Mouse (Mus musculus) heart, embryonic 14.5 days (tissue): Measurements from ENCODE around the gene Adora1. TPM values are rescaled to one million over a fixed set of nuclear protein-coding genes. Genes with fewer than 3 reads are reported as not detected.

ENCODE experiments used
- ATAC-seq: fragments of 200-750 bp; cut with Nextera tagmentation; 2 replicates; pipeline ENCODE4 v1.8.0; 2017; ENCODE audit warnings: low read depth, moderate TSS enrichment; ENCODE audit not compliant: insufficient number of reproducible peaks, insufficient read depth, low FRiP score
- H3K27ac ChIP-seq, 2 experiments: fragments of 200-500 bp in 1 of 2; fragments of 300-500 bp in 1 of 2; sonication (generic) in 1 of 2; replicated peaks in 1 of 2; 2 replicates each; pipeline ENCODE4 v1.5.1; 2012 to 2014; ENCODE audit warnings: low read depth in 2 of 2, low read length in 2 of 2, control low read depth in 1 of 2, mild to moderate bottlenecking in 1 of 2, mixed read lengths in 1 of 2; ENCODE audit not compliant: control insufficient read depth in 1 of 2, insufficient read depth in 1 of 2
- H3K27me3 ChIP-seq: fragments of 300-500 bp; sonication (generic); 2 replicates; pipeline ENCODE4 v1.6.1; 2014; ENCODE audit warnings: mild to moderate bottlenecking, low read length, control low read depth; ENCODE audit not compliant: control insufficient read depth, insufficient read depth
- H3K36me3 ChIP-seq: fragments of 300-500 bp; sonication (generic); 2 replicates; pipeline ENCODE4 v1.6.1; 2014; ENCODE audit warnings: mild to moderate bottlenecking, control low read depth, low read length, mixed read lengths; ENCODE audit not compliant: control insufficient read depth, insufficient read depth
- H3K4me1 ChIP-seq, 2 experiments: fragments of 200-500 bp in 1 of 2; fragments of 300-500 bp in 1 of 2; sonication (generic) in 1 of 2; 2 replicates each; pipeline ENCODE4 v1.6.1; 2012 to 2014; ENCODE audit warnings: low read length in 2 of 2, control low read depth in 1 of 2, mixed read lengths in 1 of 2; ENCODE audit not compliant: control insufficient read depth in 2 of 2, insufficient read depth in 2 of 2
- H3K4me2 ChIP-seq: fragments of 300-500 bp; sonication (generic); 2 replicates; pipeline ENCODE4 v1.6.1; 2014; ENCODE audit warnings: mild to moderate bottlenecking, low read length
- H3K4me3 ChIP-seq, 2 experiments: fragments of 200-500 bp in 1 of 2; fragments of 300-500 bp in 1 of 2; sonication (generic) in 1 of 2; 2 replicates each; pipeline ENCODE4 v1.5.1; 2012 to 2014; ENCODE audit warnings: low read length in 2 of 2, mild to moderate bottlenecking in 2 of 2, control low read depth in 1 of 2, low read depth in 1 of 2, moderate library complexity in 1 of 2; ENCODE audit not compliant: control insufficient read depth in 1 of 2, insufficient read depth in 1 of 2
- H3K9ac ChIP-seq: fragments of 300-500 bp; sonication (generic); 2 replicates; pipeline ENCODE4 v1.6.1; 2014; ENCODE audit warnings: mild to moderate bottlenecking, low read length
- H3K9me3 ChIP-seq: fragments of 300-500 bp; sonication (generic); 2 replicates; pipeline ENCODE4 v1.6.1; 2016; ENCODE audit warnings: low read length, control low read depth; ENCODE audit not compliant: control insufficient read depth
- WGBS: fragments of 180-500 bp; shearing (Covaris S2); extraction: QIAGEN DNeasy Blood & Tissue Kit; methylation state at CpG from one replicate; pipeline ENCODE4 v1.1.7; 2014; 5-methylcytosine and 5-hydroxymethylcytosine counted together
- polyA plus RNA-seq: library from polyadenylated mRNA; unstranded; fragments of >200 nt; fragmentation: Nextera tagmentation; extraction: Ambion mirVana; gene quantifications from 2 replicates; pipeline ENCODE4 v1.2.1, GENCODE M21; 2014

Gene Adora1
- polyA plus RNA-seq, 1 experiment from 2014 or later: 11.7 TPM

DNA sequence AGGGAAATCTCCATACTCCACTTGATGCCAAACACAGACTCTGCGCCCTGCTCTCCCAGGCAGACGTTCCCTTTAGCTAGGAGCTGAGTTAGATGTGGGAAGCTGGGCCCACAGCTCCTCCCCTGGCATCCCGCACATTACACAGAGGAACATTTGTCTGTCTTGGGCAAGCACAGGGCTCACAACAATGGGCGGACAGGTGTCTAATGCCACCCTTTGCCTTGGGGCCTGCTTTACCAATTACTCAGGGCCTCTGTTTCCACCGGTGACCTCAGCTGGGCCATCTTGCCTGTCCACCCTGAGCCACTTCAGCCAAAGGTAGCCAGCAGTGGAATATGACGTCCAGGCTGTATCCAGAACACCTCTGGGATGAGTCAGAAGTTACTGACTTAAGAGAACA, 73.8 kb downstream of the Adora1 start:
- H3K27ac ChIP-seq: no peak overlapping the region
- no peak overlapping the region for H3K4me3 ChIP-seq
- H3K4me1 ChIP-seq: no peaks in the 10 kb centered on the region
- H3K9me3 ChIP-seq: 0 out of 2 replicates have a peak, but pooled peaks cover 2% of the 10 kb centered on the region
- peak; percentile 47; the same call in 1 of the 2 replicates for ATAC-seq
- no peak overlapping the region for H3K4me2 ChIP-seq
- no peaks in the 10 kb centered on the region for H3K36me3 ChIP-seq
- 71% methylated on average over 6 of the region's 6 CpGs for WGBS
- no peak overlapping the region for H3K9ac ChIP-seq
- no peaks in the 10 kb centered on the region for H3K27me3 ChIP-seq

DNA sequence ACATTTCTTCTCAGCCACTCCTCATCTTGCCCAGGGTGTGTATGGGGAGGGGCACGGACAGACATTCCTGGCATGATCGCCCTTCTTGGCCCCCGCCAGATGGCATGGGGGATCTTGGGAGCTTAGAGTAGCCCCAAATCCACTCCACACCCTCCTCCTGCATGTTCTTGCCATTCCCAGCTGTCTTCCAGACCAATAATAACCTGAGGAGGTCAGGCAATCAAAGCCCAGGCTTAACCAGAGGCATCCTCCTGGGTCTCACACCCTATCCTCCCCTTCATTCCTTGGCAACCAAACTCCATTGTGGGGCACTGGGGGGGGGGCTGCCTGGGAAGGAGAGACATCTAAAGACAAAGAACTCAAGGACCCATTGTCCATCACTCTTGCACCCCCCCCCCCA, 74.8 kb downstream of the Adora1 start:
- no peak overlapping the region for H3K4me3 ChIP-seq
- no peak overlapping the region for H3K27ac ChIP-seq
- no peaks in the 10 kb centered on the region for H3K36me3 ChIP-seq
- H3K27me3 ChIP-seq: no peaks in the 10 kb centered on the region
- H3K9me3 ChIP-seq: no peaks in the 10 kb centered on the region
- WGBS: 84% methylated on average over 3 of the region's 3 CpGs
- no peak overlapping the region for H3K9ac ChIP-seq
- H3K4me2 ChIP-seq: no peak overlapping the region
- no peaks in the 10 kb centered on the region for H3K4me1 ChIP-seq
- ATAC-seq: no peak

DNA sequence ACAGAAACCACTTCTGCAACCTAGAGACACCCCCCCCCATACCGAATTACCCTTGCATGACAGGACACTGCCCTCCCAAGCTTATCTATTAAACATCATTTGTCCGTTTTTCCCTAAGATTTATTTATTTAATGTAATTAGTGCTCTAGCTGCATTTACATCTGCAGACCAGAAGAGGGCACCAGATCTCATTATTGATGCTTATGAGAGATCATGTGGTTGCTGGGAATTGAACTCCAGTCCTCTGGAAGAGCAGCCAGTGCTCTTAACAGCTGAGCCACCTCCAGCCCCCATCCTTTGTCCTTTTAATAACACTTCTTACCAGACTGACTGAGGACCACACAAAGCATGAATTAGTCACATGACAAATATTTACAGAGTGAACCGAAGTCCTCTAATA, 80.6 kb downstream of the Adora1 start:
- Histone ChIP-seq H3K36me3 (no peaks in the 10 kb centered on the region), H3K9ac (no peak overlapping the region), H3K4me2 (no peak overlapping the region), H3K4me3 (no peak overlapping the region), H3K27ac (no peak overlapping the region), H3K4me1 (peaks cover 4 to 6% of the 10 kb centered on the region in 2 experiments; a peak in 2 of 4 replicates), H3K9me3 (peaks cover 6% of the 10 kb centered on the region; the same call in 1 of the 2 replicates), H3K27me3 (no peaks in the 10 kb centered on the region)
- ATAC-seq: no peak
- 61% methylated on average over 3 of the region's 3 CpGs for WGBS

DNA sequence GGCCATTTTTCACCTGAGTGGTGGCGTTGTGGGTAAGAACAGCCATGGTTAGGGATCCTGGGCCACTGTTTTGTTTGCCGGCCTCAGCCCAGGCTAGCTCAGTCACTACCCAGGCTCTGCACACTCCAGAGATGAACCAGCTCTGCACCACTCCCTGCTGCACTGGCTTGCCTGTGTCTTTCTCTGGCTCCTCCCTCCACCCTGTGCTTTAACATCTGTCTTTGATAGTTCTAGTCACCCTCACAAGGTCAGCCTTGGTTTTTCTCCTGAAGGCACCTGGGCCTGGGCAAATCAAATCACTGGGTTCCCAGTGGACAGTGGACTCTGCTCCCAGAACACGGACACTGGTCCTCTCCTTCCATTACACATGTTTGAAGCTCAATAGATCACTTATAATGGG, 81.1 kb downstream of the Adora1 start:
- no peak for ATAC-seq

DNA sequence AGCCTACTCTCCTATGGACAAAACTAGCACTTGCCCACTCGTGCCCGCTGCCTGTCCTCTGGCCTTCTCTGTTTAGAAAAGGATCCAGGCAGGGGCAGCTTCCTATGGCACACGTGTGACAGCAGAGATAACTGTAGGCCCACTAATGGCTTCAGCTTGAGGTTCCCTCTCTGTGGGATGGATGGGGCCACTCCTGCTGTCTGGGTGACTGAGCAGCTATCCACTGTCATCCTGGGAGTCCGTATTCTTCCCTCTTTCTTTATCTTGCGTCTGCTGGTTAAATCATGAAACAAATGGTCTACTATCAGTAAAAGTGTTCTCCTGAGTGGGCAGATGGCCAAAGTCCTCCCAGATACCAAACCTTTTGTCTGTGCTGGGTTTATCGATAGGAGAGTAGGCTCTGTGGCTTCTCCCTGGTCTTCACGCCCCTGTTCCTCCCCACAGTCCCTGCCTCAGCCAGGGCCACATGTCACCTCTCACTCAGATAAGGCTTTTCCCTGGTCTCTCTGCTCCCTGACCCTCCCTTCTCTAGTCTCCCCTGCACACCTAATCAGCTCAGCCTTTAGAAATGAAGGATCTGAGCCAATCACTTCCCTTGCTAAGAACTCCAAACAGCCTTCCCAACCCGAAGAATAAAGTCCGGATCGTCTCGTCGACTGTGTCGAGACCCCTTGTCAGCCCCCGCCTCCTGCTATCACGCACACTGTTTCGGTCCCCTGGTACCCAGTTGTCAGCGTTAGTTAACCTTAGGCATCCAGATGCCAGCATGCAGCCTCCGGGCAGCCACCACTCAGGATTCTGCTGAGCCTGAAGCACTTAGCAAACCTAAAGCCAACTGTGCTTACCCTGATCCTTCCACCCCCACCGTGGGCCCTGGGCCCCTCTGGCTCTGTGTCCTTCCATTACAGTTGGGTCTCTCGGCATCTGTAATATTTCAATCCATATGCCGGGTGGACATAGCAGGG, 82.3 kb downstream of the Adora1 start:
- no peak overlapping the region for H3K4me2 ChIP-seq
- H3K9ac ChIP-seq: 0 out of 2 replicates have a peak overlapping the region, but pooled peaks have one; percentile 25
- no peak overlapping the region for H3K27ac ChIP-seq
- H3K4me3 ChIP-seq: no peak overlapping the region
- H3K9me3 ChIP-seq: peaks cover 6% of the 10 kb centered on the region; the same call in 1 of the 2 replicates
- no peak for ATAC-seq
- no peaks in the 10 kb centered on the region for H3K27me3 ChIP-seq
- 34% methylated on average over 21 of the region's 21 CpGs for WGBS
- H3K4me1 ChIP-seq: peaks cover 6 to 7% of the 10 kb centered on the region in 2 experiments; a peak in 3 of 4 replicates
- H3K36me3 ChIP-seq: no peaks in the 10 kb centered on the region

More for the DNA sequence above, 81.1 kb downstream of the Adora1 start:
- Histone ChIP-seq H3K4me2 (no peak overlapping the region), H3K4me3 (no peak overlapping the region), H3K9ac (no peak overlapping the region), H3K27me3 (no peaks in the 10 kb centered on the region), H3K9me3 (peaks cover 6% of the 10 kb centered on the region; the same call in 1 of the 2 replicates), H3K4me1 (peaks cover 6 to 7% of the 10 kb centered on the region in 2 experiments; a peak in 3 of 4 replicates), H3K27ac (no peak overlapping the region), H3K36me3 (no peaks in the 10 kb centered on the region)
- 93% methylated on average over 3 of the region's 3 CpGs for WGBS

DNA sequence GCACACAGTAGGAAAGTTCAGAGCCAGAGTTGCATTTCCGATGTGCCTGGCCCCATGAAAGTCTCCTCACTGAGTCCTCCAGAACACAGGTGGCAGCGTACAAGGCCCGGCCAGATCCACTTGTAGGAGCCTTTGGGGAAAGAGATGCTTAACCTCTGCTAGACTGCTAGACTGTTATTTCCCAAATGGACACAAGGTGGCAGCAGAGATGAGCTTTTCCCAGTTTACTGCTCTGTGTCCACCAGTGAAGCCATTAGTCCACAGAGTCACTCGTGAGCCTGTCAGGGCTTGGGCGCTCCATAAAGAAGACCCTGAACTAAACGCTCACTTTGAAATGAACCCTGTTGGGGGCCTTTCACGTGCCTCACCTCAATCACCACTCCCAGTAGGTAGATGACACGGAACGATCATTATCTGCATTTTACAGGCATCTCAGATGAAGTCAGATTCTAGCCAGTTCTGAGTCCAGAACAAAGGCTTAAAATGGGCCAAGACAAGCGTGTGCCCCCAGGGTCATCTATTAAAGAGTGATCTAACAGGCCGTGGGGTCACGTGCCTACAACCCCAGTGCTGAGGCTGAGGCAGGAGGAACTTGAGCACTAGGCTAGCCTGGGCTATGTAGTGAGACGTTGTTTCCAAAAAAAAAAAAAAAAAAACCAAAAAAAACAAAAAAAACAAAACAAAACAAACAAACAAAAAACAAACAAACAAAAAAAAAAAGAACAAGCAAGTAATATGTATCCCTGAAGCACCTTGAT, 83.4 kb downstream of the Adora1 start:
- Histone ChIP-seq H3K4me2 (no peak overlapping the region), H3K27me3 (no peaks in the 10 kb centered on the region), H3K9me3 (peaks cover 6% of the 10 kb centered on the region; the same call in 1 of the 2 replicates), H3K36me3 (no peaks in the 10 kb centered on the region), H3K4me1 (peaks cover 6 to 7% of the 10 kb centered on the region in 2 experiments; a peak in 3 of 4 replicates), H3K9ac (no peak overlapping the region), H3K4me3 (no peak overlapping the region), H3K27ac (no peak overlapping the region)
- 29% methylated on average over 13 of the region's 13 CpGs for WGBS
- peak; percentile 56 for ATAC-seq

DNA sequence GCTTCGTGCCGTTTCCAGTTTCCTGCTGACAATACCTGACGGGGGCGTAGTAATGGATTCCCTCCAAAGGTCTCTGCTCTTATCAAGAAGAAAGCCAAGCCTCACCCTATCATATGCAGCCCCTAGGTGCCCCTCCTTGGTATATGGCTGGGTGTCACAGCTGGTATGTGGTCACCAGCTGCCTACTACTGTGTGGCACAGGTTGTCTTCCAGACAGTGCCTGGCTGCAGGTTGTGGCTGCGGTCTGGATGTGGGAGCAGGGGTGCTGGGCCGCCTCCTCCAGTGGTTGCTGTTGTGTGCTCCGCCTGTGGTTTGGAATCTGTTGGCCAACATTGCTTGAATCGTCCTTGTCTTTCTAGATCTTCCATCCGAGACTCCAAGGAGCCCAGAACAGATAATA, 84.5 kb downstream of the Adora1 start:
- Histone ChIP-seq H3K27ac (no peak overlapping the region), H3K27me3 (no peaks in the 10 kb centered on the region), H3K36me3 (no peaks in the 10 kb centered on the region), H3K9me3 (peaks cover 6% of the 10 kb centered on the region; the same call in 1 of the 2 replicates), H3K9ac (no peak overlapping the region), H3K4me1 (peaks cover 6 to 7% of the 10 kb centered on the region in 2 experiments; a peak in 3 of 4 replicates), H3K4me3 (no peak overlapping the region), H3K4me2 (no peak overlapping the region)
- no peak for ATAC-seq
- 87% methylated on average over 9 of the region's 9 CpGs for WGBS
